Mouse (Mus musculus) heart, embryonic 11.5 days (tissue): ENCODE data around the gene Hnrnpa2b1. TPM values are rescaled to one million over a fixed set of nuclear protein-coding genes. Genes with fewer than 3 reads are reported as not detected.

ENCODE experiments used
- ATAC-seq: fragments of 200-750 bp; cut with Nextera tagmentation; replicated peaks from 2 replicates; pipeline ENCODE4 v1.8.0; 2017; ENCODE audit warnings: moderate library complexity; ENCODE audit not compliant: insufficient number of reproducible peaks, low FRiP score, low TSS enrichment
- H3K27ac ChIP-seq: fragments of 300-500 bp; sonication (generic); 2 replicates; pipeline ENCODE4 v1.5.1; 2014; ENCODE audit warnings: mild to moderate bottlenecking, low read depth, low read length
- H3K27me3 ChIP-seq: fragments of 300-500 bp; sonication (generic); 2 replicates; pipeline ENCODE4 v1.6.1; 2014; ENCODE audit warnings: mild to moderate bottlenecking, low read length, mixed read lengths; ENCODE audit not compliant: control insufficient read depth, insufficient read depth
- H3K36me3 ChIP-seq: fragments of 300-500 bp; sonication (generic); 2 replicates; pipeline ENCODE4 v1.6.1; 2014; ENCODE audit warnings: mild to moderate bottlenecking, low read length, moderate library complexity, mixed read lengths; ENCODE audit not compliant: control insufficient read depth, insufficient read depth
- H3K4me1 ChIP-seq: fragments of 300-500 bp; sonication (generic); 2 replicates; pipeline ENCODE4 v1.6.1; 2014; ENCODE audit warnings: low read length; ENCODE audit not compliant: control insufficient read depth, insufficient read depth
- H3K4me2 ChIP-seq: fragments of 300-500 bp; sonication (generic); 2 replicates; pipeline ENCODE4 v1.6.1; 2014; ENCODE audit warnings: mild to moderate bottlenecking, moderate library complexity
- H3K4me3 ChIP-seq: fragments of 300-500 bp; sonication (generic); 2 replicates; pipeline ENCODE4 v1.5.1; 2014; ENCODE audit warnings: low read depth, low read length
- H3K9ac ChIP-seq: fragments of 300-500 bp; sonication (generic); 2 replicates; pipeline ENCODE4 v1.6.1; 2014; ENCODE audit warnings: mild to moderate bottlenecking, low read depth, low read length, moderate library complexity
- H3K9me3 ChIP-seq: fragments of 300-500 bp; sonication (generic); replicated peaks from 2 replicates; pipeline ENCODE4 v1.6.1; 2016; ENCODE audit warnings: low read length; ENCODE audit not compliant: control insufficient read depth
- WGBS: fragments of 180-500 bp; shearing (Covaris S2); extraction: QIAGEN DNeasy Blood & Tissue Kit; methylation state at CpG from one replicate; pipeline ENCODE4 v1.1.7; 2014; ENCODE audit not compliant: insufficient replicate concordance; 5-methylcytosine and 5-hydroxymethylcytosine counted together
- polyA plus RNA-seq: library from polyadenylated mRNA; unstranded; fragments of >200 nt; fragmentation: Nextera tagmentation; extraction: Ambion mirVana; gene quantifications from 2 replicates; pipeline ENCODE4 v1.2.1, GENCODE M21; 2014

Hnrnpa2b1 gene
- polyA plus RNA-seq, 1 experiment from 2014 or later: 856 TPM

DNA sequence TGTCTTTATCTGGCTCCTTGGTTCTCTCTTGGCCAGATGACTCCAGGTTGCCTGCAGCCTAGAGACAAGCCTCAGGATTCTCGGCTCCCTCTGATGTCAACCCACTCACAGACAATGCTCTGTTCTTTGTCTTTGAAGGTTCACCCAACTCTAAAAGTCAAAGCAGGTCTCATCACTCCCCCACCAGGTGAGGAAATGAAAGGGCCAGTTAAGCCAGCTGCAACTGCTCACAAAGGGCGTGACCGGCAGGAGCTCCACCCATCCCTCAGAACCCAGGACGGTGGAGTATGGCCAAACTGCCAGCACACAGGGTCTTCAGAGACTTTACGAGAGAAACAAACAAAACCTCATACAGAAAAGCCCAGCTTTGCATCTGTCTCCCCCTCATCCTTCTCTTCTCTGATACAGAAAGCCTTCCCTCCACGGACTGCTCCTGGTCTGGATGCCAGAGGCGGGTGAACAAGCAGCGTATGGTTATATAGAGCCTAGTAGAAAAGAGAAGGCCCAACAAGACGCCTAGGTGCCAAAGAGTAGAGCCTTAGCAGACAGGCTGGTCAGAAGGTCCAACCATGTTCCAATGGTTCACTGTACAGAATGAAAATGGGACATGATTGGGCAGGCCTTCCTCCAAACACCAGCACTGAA, 27.4 kb downstream of the Hnrnpa2b1 start:
- Histone ChIP-seq H3K27ac (no peak overlapping the region), H3K9me3 (no peaks in the 10 kb centered on the region), H3K36me3 (no peaks in the 10 kb centered on the region), H3K4me3 (no peak overlapping the region), H3K4me2 (no peak overlapping the region), H3K4me1 (peaks cover 18% of the 10 kb centered on the region), H3K9ac (no peak overlapping the region), H3K27me3 (no peaks in the 10 kb centered on the region)
- WGBS: 48% methylated on average over 9 of the region's 9 CpGs
- ATAC-seq: no peak

DNA sequence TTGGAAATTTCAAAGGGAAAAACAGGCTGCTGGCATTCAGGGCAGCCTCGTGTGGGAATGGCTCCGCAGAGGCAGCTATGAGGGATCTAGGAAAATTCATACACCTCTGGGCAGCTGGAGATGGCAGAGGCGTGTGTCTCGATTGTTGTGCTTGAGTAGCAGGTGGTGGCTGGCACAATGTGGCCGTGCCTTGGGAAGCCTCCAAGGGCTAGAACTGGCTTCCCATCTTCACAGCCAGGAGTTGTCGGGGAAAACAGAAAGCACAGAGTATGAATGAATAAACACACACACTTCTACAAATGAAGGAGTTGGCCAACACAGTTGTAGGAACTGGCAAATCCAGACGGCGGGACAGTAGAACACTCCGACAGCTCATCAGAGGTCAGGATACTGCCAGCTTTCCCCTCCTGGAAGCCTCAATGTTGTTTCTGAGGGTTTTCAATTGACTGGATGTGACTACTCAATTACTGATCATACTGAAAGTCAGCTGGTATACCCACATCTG, 30.8 kb downstream of the Hnrnpa2b1 start:
- Histone ChIP-seq H3K27ac (peak overlapping the region; percentile 50), H3K9ac (no peak overlapping the region), H3K27me3 (peaks cover 19% of the 10 kb centered on the region; the same call in 1 of the 2 replicates), H3K4me2 (no peak overlapping the region), H3K9me3 (no peaks in the 10 kb centered on the region), H3K4me1 (peaks cover 22% of the 10 kb centered on the region), H3K4me3 (no peak overlapping the region), H3K36me3 (no peaks in the 10 kb centered on the region)
- ATAC-seq: no peak
- 84% methylated on average over 9 of the region's 9 CpGs for WGBS

DNA sequence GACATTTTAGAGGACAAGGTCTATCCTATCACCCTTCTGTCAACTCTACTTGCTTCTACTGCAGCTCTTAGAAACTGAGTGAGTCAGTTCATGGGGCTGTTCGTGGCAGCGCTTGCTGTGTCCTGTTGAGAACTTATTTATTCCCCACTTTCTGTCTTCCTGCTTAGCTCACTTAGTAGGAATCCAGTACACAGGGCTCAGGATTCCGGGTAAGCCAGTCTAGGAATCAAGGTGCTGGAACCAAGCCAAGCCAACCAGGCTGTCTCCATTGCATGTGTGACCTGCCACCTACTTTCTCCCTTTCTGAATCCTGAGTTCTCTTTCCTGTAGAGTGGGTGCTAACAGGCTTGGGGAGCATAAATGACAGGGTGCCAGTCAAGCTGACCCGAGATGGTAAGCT, 32.0 kb downstream of the Hnrnpa2b1 start:
- Histone ChIP-seq H3K27me3 (peaks cover 31% of the 10 kb centered on the region), H3K27ac (peak overlapping the region; percentile 66), H3K9ac (peak overlapping the region; percentile 28; the same call in 1 of the 2 replicates), H3K4me3 (no peak overlapping the region), H3K4me1 (peaks cover 22% of the 10 kb centered on the region), H3K4me2 (peak overlapping the region; percentile 20), H3K36me3 (no peaks in the 10 kb centered on the region), H3K9me3 (no peaks in the 10 kb centered on the region)
- 0 out of 2 replicates have a peak, but pooled peaks have one; percentile 16 for ATAC-seq
- WGBS: 29% methylated on average over 4 of the region's 4 CpGs

DNA sequence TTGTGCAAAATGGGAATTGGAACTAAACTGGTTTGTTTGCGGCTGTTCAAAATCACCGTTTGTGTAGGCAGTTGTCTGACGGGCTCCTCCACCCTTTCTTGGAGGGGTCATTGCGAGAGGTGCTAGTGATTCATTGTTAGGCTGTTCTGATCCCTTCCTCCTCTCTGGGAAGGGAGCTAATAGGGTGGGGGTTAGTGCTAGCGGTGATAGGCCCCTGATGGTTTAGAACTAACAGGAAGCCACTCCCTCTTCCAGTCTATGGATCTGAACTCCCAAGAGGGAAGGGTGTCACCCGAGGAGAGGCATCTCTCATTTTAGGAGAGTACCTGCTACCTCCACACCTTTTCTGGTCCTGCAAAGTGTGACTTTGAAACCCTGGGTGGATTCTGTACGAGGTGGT, 35.4 kb downstream of the Hnrnpa2b1 start:
- H3K9ac ChIP-seq: no peak overlapping the region
- H3K4me3 ChIP-seq: no peak overlapping the region
- peaks cover 26% of the 10 kb centered on the region for H3K4me1 ChIP-seq
- H3K27ac ChIP-seq: no peak overlapping the region
- H3K9me3 ChIP-seq: no peaks in the 10 kb centered on the region
- WGBS: 29% methylated on average over 7 of the region's 7 CpGs
- H3K36me3 ChIP-seq: no peaks in the 10 kb centered on the region
- peaks cover 43% of the 10 kb centered on the region for H3K27me3 ChIP-seq
- no peak overlapping the region; the same call in 1 of the 2 replicates for H3K4me2 ChIP-seq
- ATAC-seq: no peak

DNA sequence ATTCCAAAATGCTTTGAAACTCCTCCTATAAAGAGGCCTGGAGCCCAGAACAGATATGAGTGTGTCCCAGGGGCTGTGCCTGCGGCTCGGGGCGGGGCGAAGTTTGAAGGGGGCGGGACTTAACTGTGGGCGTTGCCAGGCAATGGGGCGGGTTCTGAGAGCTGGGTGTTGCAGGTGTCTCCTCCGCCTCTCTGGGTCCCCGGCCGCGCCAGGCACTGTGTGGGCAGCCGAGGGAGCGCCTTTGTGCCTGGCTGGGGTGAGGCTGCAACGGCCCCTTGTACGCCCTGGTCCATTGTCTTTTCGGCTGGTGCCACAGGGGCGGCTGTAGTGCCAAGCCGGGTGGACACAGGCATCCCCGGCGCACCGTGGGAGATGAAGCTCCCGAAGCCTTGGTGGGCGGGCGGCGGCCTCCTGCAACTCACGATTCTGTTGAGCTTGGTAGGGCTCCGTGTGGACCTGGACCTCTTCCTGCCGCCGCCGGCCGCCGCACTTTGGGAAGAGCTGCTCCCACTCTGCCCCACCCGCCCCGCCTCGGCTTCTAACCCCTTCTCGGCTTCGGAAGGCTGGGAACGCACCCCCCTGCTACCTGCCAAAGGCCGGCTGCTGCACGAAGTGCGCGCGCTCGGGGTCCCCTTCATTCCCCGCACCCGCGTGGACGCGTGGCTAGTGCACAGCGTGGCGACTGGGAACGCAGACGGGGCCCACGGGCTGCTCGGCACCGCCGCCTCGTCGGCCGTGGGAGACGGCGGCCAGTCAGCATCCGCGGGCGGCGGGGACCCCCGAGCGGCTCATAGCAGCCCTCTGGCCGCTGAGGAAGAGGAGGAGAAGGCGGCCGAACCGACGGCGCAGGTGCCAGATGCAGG, 36.9 kb downstream of the Hnrnpa2b1 start, which contains the start of gene Nfe2l3:
Gene Nfe2l3 (plus strand): TSS at position 136 of the 863 bp plus-strand sequence.
- no peaks in the 10 kb centered on the region for H3K9me3 ChIP-seq
- H3K27me3 ChIP-seq: peaks cover 43% of the 10 kb centered on the region
- peaks cover 12% of the 10 kb centered on the region for H3K4me1 ChIP-seq
- H3K4me3 ChIP-seq: peak within 1 kb of the TSS; percentile 53
- no peaks in the 10 kb centered on the region for H3K36me3 ChIP-seq
- 2% methylated on average over 65 of the region's 74 CpGs for WGBS
- H3K4me2 ChIP-seq: peak within 1 kb of the TSS; percentile 87
- peak within 1 kb of the TSS; percentile 59 for H3K9ac ChIP-seq
- no peak within 1 kb of the TSS for H3K27ac ChIP-seq
- ATAC-seq: peak; percentile 76

DNA sequence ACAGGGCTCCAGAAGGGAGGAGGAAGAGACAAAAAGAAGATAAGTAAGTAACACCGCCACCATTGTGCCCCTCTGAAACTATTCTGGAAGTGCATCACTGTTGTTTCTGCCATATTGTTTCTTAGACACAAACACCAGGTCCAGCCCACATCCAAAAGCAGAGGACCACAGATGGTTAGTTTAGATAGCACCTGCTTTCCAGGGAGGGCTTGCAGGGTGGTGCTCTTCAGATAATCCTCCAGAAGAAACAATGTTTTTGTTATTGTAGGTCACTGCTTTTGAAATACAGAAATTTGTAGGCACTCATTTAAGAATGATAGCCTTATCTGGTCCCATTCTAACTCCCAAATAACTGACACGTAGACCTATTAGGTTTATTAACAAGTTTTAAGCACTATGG, 45.2 kb downstream of the Hnrnpa2b1 start:
- no peak overlapping the region for H3K9ac ChIP-seq
- H3K4me3 ChIP-seq: no peak overlapping the region
- peaks cover 4% of the 10 kb centered on the region; the same call in 1 of the 2 replicates for H3K27me3 ChIP-seq
- no peak for ATAC-seq
- H3K27ac ChIP-seq: no peak overlapping the region
- H3K4me2 ChIP-seq: no peak overlapping the region
- no peaks in the 10 kb centered on the region for H3K9me3 ChIP-seq
- no peaks in the 10 kb centered on the region for H3K36me3 ChIP-seq
- H3K4me1 ChIP-seq: no peaks in the 10 kb centered on the region
- WGBS: 80% methylated on average over 2 of the region's 2 CpGs

DNA sequence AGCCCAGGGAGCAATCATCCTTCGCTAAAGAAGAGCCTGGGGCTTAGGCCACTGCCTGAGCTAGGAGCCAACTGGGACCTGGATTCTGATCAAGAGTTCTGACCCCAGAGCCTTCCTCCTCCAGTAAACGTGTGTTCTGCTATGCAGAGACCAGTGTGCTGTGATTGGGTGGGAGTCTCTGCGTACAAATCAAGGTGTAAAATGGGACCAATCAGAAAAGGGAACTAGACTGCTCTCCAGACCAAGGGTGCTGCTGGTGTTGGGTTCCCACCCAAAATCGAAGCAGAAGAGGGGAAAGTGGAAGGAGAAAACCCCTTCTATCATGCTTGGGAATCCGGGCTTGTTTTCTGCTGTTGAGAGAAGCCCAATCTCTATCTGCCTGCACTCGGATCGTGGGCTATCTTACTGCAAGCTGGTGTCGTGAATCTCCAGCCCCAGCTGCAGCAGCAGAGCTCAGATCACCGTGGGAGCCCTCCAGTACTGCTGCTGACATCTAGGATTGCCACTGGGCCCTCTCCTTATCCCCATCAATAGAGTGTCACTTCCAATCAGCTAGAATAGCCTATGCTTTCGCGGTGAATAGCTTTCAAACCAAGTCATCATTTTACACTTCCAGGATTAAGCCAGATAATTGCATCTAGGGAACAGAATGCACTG, 46.1 kb downstream of the Hnrnpa2b1 start:
- Histone ChIP-seq H3K4me3 (no peak overlapping the region), H3K9me3 (no peaks in the 10 kb centered on the region), H3K4me2 (no peak overlapping the region), H3K27ac (no peak overlapping the region), H3K27me3 (peaks cover 4% of the 10 kb centered on the region; the same call in 1 of the 2 replicates), H3K9ac (no peak overlapping the region), H3K36me3 (no peaks in the 10 kb centered on the region), H3K4me1 (no peaks in the 10 kb centered on the region)
- ATAC-seq: no peak
- WGBS: 38% methylated on average over 11 of the region's 11 CpGs

DNA sequence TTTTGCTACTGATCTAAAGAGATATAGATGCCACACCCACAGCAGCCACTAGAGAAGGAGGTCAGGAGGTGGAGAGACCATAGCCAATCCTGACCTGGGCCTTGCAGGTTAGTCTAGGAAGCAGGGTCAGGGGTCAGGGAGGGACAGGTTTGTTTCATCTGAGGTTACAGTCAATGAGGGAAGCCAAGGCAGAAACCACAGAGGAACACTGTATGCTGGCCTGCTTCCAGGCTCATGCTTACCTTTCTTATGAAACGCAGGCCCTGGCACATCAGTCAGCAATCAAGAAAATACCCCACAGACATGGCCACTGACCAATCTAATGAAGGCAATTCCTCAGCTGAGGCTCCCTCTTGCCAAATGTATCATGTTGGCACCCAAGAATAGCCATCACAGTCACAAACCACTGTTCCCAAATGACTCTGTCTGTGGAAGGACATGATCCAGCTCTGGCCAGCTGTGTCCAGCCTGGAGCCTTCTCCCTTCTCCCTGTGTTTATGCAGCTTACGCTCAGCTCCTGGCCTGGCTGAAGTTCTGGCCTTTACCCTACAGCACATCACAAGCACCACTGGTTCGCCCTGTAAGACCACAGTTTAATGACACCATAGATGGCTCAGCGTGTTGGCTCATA, 52.3 kb downstream of the Hnrnpa2b1 start:
- Histone ChIP-seq H3K4me2 (no peak overlapping the region), H3K9ac (no peak overlapping the region), H3K9me3 (no peaks in the 10 kb centered on the region), H3K36me3 (no peaks in the 10 kb centered on the region), H3K27ac (no peak overlapping the region), H3K27me3 (no peaks in the 10 kb centered on the region), H3K4me3 (no peak overlapping the region), H3K4me1 (no peaks in the 10 kb centered on the region)
- ATAC-seq: no peak
- 83% methylated on average over 4 of the region's 4 CpGs for WGBS
